Mouse (Mus musculus) megakaryocyte, embryonic 14.5 days (primary cell): ENCODE data around the gene H2-DMb2. TPM values are rescaled to one million over a fixed set of nuclear protein-coding genes. Genes with fewer than 3 reads are reported as not detected.

Experiments
- H3K27me3 ChIP-seq: replicated peaks from 2 replicates; pipeline ENCODE3; 2012; ENCODE audit warnings: inconsistent platforms
- H3K36me3 ChIP-seq: replicated peaks from 2 replicates; pipeline ENCODE3; 2012; ENCODE audit warnings: low read length, inconsistent platforms, mixed read lengths
- H3K4me1 ChIP-seq: 2 replicates; pipeline ENCODE4 v1.6.1; 2012; ENCODE audit warnings: inconsistent platforms
- H3K4me3 ChIP-seq: replicated peaks from 2 replicates; pipeline ENCODE3; 2012; ENCODE audit warnings: moderate library complexity, mild to moderate bottlenecking, inconsistent platforms
- H3K9me3 ChIP-seq: 2 replicates; pipeline ENCODE4 v1.6.1; 2012; ENCODE audit warnings: inconsistent platforms
- FLI1 ChIP-seq: IDR thresholded peaks from 2 replicates; pipeline ENCODE4 v1.6.1; 2012; ENCODE audit warnings: low read length, inconsistent platforms, mixed read lengths
- GATA1 ChIP-seq: IDR thresholded peaks from 3 replicates; pipeline ENCODE4 v1.6.1; 2012; ENCODE audit warnings: mixed read lengths, low read length, inconsistent platforms, borderline replicate concordance
- polyA plus RNA-seq: library from polyadenylated mRNA; stranded (reverse); fragments of >175 nt; gene quantifications from 2 replicates; pipeline ENCODE4 v1.2.3, GENCODE M21; 2012; ENCODE audit warnings: low replicate concordance; ENCODE audit not compliant: insufficient read depth

Gene H2-DMb2
- polyA plus RNA-seq, 1 experiment: 1.5 TPM

- Histone ChIP-seq H3K36me3 (no peaks in the 10 kb centered on the region), H3K9me3 (no peaks in the 10 kb centered on the region), H3K4me3 (no peak overlapping the region), H3K4me1 (peaks cover 36% of the 10 kb centered on the region), H3K27me3 (peaks cover 12% of the 10 kb centered on the region)
- TF ChIP-seq FLI1 (no peak), GATA1 (no peak)
These were observed 1.9 kb downstream of the H2-DMb2 start for GRCm38 (mm10) chr17:34144960-34145371.

DNA sequence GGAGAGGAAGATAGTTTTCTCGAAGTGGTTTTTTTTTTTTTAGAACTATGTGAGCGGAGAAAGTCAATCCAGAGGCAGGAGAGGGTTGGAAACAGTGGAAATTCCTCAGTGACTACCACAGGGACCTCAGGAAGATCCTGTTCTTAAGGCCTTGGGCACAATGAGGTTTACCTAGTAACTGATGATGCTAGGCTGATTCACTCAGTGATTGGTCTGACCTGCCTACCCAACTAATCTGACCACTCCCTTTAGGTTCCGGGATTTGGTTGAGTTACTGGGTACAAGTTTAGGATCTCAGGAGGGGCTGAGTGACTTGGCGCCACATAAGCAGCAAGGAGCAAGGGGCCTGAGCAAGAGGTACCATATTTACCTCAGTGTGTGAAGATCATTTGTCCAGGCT is 9.8 kb downstream of the H2-DMb2 start, which contains the start of gene H2-DMb1:
Gene H2-DMb1 (plus strand): TSS at position 150 of the 400 bp plus-strand sequence.
- Histone ChIP-seq H3K4me3 (no peak within 1 kb of the TSS), H3K27me3 (peaks cover 4% of the 10 kb centered on the region), H3K9me3 (no peaks in the 10 kb centered on the region), H3K36me3 (no peaks in the 10 kb centered on the region), H3K4me1 (no peaks in the 10 kb centered on the region; the same call in 1 of the 2 replicates)
- TF ChIP-seq GATA1: no peak
- TF ChIP-seq FLI1: no peak

DNA sequence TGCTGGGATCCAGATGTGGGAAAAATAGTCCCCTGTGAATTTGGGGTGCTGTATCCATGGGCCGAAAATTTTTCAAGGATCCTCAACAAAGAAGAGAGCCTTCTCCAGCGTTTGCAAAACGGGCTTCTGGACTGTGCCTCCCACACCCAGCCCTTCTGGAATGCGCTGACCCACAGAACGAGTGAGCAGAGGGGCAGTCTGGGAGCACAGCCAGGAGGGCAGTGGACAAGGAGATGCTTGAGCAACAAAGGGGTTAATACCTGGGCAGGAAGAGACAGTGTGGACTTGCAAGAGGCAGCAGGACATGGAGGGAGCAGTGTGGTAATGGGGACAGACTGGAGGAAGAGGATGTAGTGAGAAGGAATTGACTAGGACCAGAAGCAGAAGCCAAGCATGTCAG is 12.4 kb downstream of the H2-DMb2 start:
- TF ChIP-seq GATA1: no peak
- TF ChIP-seq FLI1: no peak
- no peak overlapping the region for H3K4me3 ChIP-seq
- H3K9me3 ChIP-seq: no peaks in the 10 kb centered on the region
- H3K4me1 ChIP-seq: no peaks in the 10 kb centered on the region
- H3K27me3 ChIP-seq: peaks cover 4% of the 10 kb centered on the region
- H3K36me3 ChIP-seq: no peaks in the 10 kb centered on the region

- no peaks in the 10 kb centered on the region for H3K36me3 ChIP-seq
- H3K4me1 ChIP-seq: peaks cover 29% of the 10 kb centered on the region
- H3K27me3 ChIP-seq: no peaks in the 10 kb centered on the region
- H3K4me3 ChIP-seq: peak overlapping the region; percentile 10
- TF ChIP-seq FLI1 (no peak), GATA1 (no peak)
- peaks cover 11% of the 10 kb centered on the region for H3K9me3 ChIP-seq
These were observed 21.2 kb downstream of the H2-DMb2 start for GRCm38 (mm10) chr17:34164202-34164895.

DNA sequence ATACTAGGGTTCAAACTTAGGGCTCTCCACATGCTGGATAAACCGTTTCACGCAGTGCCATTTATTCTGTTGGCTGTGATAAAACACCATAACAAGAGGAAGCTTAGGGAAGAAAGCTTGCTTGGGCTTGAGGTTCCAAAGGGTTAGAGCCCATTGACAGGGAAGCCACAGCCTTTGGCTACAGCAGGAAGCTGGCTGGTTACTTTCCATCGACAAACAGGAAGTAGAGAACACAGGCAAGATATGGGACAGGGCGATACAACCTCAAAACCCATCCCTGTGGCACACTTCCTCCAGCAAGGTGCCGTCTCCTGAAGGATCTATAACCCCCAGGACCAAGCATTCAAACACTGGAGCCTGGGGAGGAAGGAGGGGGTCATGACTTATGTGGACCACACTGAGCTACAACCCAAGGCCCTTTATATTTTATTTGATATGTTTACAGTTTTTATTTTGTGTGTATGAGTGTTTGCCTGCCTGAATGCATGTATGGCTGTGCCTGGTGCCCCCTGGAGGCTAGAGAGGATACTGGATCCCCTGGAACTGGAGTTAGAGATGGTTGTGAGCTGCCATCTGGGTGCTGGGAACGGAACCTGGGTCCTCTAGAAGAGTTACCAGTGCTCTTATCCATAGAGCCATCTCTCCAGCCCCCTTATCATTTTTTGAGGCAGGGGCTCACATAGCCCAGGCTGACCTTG is 22.1 kb downstream of the H2-DMb2 start:
- TF ChIP-seq GATA1: peak; percentile 40; the same call in 1 of the 3 replicates
- peak; percentile 36; the same call in 1 of the 2 replicates for TF ChIP-seq FLI1
- Histone ChIP-seq H3K36me3 (no peaks in the 10 kb centered on the region), H3K27me3 (no peaks in the 10 kb centered on the region), H3K4me3 (peak overlapping the region; percentile 50), H3K9me3 (peaks cover 11% of the 10 kb centered on the region), H3K4me1 (peaks cover 30% of the 10 kb centered on the region)

DNA sequence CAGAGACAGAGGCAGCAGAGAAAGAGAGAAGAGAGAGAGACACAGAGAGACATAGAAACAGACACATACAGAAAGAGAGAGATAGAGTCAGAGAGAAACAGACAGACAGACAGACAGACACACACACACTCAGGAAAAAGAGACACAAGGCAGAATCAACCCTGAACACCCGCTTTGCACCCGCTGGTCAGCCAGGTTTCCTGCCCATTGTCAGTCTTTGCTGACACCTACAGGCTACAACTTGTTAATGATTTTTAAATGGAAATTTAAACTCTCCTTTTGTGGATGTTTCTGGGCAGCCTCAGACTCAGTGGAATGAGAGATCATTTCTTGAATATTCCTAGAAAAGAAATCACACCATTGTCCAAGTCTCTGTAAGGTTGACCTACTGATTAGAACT is 26.2 kb downstream of the H2-DMb2 start:
- Histone ChIP-seq H3K9me3 (peaks cover 10% of the 10 kb centered on the region), H3K36me3 (no peaks in the 10 kb centered on the region), H3K4me3 (no peak overlapping the region), H3K4me1 (peaks cover 41% of the 10 kb centered on the region), H3K27me3 (peaks cover 3% of the 10 kb centered on the region)
- no peak for TF ChIP-seq FLI1
- no peak for TF ChIP-seq GATA1

DNA sequence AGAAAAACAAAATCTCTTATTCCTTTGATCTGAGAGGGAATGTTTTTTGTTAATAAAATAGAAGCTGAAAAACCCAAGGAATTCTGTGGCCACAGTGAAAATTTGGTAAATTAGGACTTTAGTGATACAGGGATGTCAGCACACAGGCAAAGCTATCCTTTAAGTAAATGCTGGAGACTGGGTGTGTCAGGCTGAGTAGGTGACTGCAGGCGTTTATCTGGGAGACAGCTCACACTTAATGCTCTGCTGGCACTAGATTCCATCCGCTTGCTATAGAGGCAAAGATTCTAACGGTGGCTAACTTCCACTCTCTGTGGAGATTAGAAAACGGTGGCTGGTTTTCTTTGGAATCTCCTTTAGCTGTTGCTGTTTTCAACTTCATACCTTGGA is 27.4 kb downstream of the H2-DMb2 start:
- TF ChIP-seq GATA1 (no peak), FLI1 (no peak)
- H3K9me3 ChIP-seq: peaks cover 8% of the 10 kb centered on the region
- peaks cover 30% of the 10 kb centered on the region for H3K4me1 ChIP-seq
- H3K27me3 ChIP-seq: peaks cover 3% of the 10 kb centered on the region
- H3K36me3 ChIP-seq: no peaks in the 10 kb centered on the region
- no peak overlapping the region for H3K4me3 ChIP-seq

DNA sequence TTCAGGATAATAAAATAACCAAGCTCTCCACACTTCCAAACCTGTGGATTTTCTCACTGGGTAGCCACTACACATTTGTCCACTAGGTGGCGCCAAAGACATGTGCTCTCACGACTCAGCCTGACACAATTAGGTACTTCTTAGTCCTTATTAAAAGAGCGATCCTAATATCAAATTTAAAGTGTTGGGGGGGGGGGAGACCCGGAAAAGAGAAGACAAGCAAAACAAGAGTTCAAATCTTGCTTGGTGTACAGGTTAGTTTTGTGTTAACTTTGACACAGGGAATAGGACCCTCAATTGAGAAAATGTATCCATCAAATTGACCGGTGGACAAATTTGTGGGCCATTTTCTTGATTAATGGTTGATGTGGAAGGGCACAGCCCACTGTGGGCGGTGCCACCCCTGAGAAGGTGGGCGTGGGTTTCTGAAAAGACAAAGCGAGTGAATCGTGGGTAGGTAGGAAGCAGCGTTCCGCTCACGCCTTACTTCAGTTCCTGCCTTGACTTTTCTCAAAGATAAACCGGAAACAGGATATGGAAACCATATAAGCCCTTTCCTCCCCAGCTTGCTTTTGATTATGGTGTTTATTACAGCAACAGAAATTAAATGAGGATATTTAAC is 27.9 kb downstream of the H2-DMb2 start:
- Histone ChIP-seq H3K27me3 (peaks cover 6% of the 10 kb centered on the region), H3K4me1 (peaks cover 27% of the 10 kb centered on the region), H3K36me3 (no peaks in the 10 kb centered on the region), H3K4me3 (peak overlapping the region; percentile 75), H3K9me3 (peaks cover 5% of the 10 kb centered on the region)
- no peak for TF ChIP-seq GATA1
- no peak for TF ChIP-seq FLI1

- Histone ChIP-seq H3K9me3 (peaks cover 18% of the 10 kb centered on the region), H3K36me3 (no peaks in the 10 kb centered on the region), H3K4me1 (peaks cover 25% of the 10 kb centered on the region), H3K27me3 (peaks cover 10% of the 10 kb centered on the region), H3K4me3 (no peak overlapping the region)
- TF ChIP-seq FLI1: no peak
These were observed 29.4 kb downstream of the H2-DMb2 start for GRCm38 (mm10) chr17:34172528-34172927.

DNA sequence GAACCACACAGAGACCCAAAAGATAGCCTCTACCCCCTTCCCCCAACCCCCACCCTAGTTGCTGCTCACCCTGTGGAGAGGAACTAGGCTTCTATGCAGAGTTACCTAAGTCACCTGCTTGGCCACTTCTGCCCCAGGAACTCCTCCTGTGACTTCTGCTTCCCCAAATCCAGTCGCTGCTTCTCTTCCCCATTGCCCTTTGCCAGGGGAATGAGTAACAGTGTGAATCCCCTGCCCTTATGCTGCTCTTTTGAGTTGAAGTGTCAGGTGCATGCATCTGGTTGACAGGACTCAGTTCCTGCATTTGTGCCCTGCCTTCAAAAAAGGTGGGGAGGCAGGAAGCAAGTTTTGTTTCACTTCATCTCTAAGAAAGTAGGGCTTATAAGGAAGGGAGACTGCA is 31.0 kb downstream of the H2-DMb2 start:
- H3K36me3 ChIP-seq: no peaks in the 10 kb centered on the region
- TF ChIP-seq FLI1: no peak
- TF ChIP-seq GATA1: no peak

More for the DNA sequence above, 31.0 kb downstream of the H2-DMb2 start:
- Histone ChIP-seq H3K27me3 (peaks cover 10% of the 10 kb centered on the region), H3K9me3 (peaks cover 21% of the 10 kb centered on the region), H3K4me3 (no peak overlapping the region), H3K4me1 (peaks cover 16% of the 10 kb centered on the region)
